9 mouse cellular contexts compared by ENCODE assay signal in genomic region chr5:149527999-149528729, GRCm38 (mm10). TPM values are rescaled to one million over a fixed set of nuclear protein-coding genes. Genes with fewer than 3 reads are reported as not detected.
DNase-seq lines count a peak whose midpoint lies in the region; ATAC-seq and TF ChIP-seq lines count a peak whose summit lies in the region.
"Had no signal": no experiment of that assay in that cellular context is flagged by ENCODE, and none has a peak within 500 bp of the region (broad histone marks: within the 10 kb centered on the region; RNA-seq: fewer than 3 reads in every experiment).

Gene Wdr95, plus strand, starts transcription at chr5:149528679.

- DNase-seq in lung, adult 2 months, result no peak
- peak; percentile 85 for DNase-seq in forebrain, embryonic 11.5 days (ENCODE audit: low spot score)
- DNase-seq in hindbrain, postnatal 0 days (ENCODE audit: low spot score), result peak; percentile 87
- peak; percentile 70 to 79 for DNase-seq in left cerebral cortex, postnatal 14 days (ENCODE audit: low spot score in 2 of 2)
- DNase-seq in urinary bladder, postnatal 36 days (ENCODE audit: low spot score in 2 of 2), result no peak

- H3K4me3 ChIP-seq in lung, embryonic 16.5 days (ENCODE audit: low read length), result peak within 1 kb of the TSS; percentile 4; the same call in 1 of the 2 replicates
- H3K4me3 ChIP-seq in lung, adult 2 months (replicated peaks; ENCODE audit: extremely low read depth, low read depth, low read length), result no peak within 1 kb of the TSS
- H3K4me3 ChIP-seq in forebrain, embryonic 11.5 days (ENCODE audit: low read depth, low read length), result no peak within 1 kb of the TSS
- no peak within 1 kb of the TSS for H3K4me3 ChIP-seq in hindbrain, postnatal 0 days (ENCODE audit: low read length)
- no peak within 1 kb of the TSS; the same call in 1 of the 2 replicates for H3K4me3 ChIP-seq in neural tube, embryonic 13.5 days
- H3K4me3 ChIP-seq in liver, embryonic 12.5 days, result no peak within 1 kb of the TSS

- WGBS in lung, embryonic 16.5 days, result 19% methylated on average over 29 of the region's 29 CpGs
- WGBS in lung, adult 2 months, result 53% methylated on average over 29 of the region's 29 CpGs
- WGBS in forebrain, embryonic 11.5 days, result 30% methylated on average over 29 of the region's 29 CpGs
- 8% methylated on average over 29 of the region's 29 CpGs for WGBS in hindbrain, postnatal 0 days
- WGBS in neural tube, embryonic 13.5 days, result 12% methylated on average over 29 of the region's 29 CpGs
- WGBS in liver, embryonic 12.5 days (ENCODE audit: insufficient replicate concordance), result 46% methylated on average over 29 of the region's 29 CpGs

- H3K4me1 ChIP-seq in lung, embryonic 16.5 days (replicated peaks; ENCODE audit: control insufficient read depth, insufficient read depth, low read length), result peaks cover 27% of the 10 kb centered on the region
- peaks cover 2% of the 10 kb centered on the region; the same call in 1 of the 2 replicates for H3K4me1 ChIP-seq in lung, adult 2 months (ENCODE audit: control insufficient read depth, insufficient read depth, low read length)
- H3K4me1 ChIP-seq in forebrain, embryonic 11.5 days (replicated peaks; ENCODE audit: control insufficient read depth, insufficient read depth, low read length), result peaks cover 23% of the 10 kb centered on the region
- peaks cover 23% of the 10 kb centered on the region; the same call in 1 of the 2 replicates for H3K4me1 ChIP-seq in hindbrain, postnatal 0 days (ENCODE audit: insufficient read depth, low read length)
- H3K4me1 ChIP-seq in neural tube, embryonic 13.5 days (replicated peaks), result peaks cover 66% of the 10 kb centered on the region
- H3K4me1 ChIP-seq in liver, embryonic 12.5 days, result no peaks in the 10 kb centered on the region

- peak within 1 kb of the TSS; percentile 41 for H3K4me2 ChIP-seq in lung, embryonic 16.5 days (ENCODE audit: low read depth, low read length)
- H3K4me2 ChIP-seq in forebrain, embryonic 11.5 days (ENCODE audit: low read depth, low read length, severe bottlenecking), result peak within 1 kb of the TSS; percentile 22; the same call in 1 of the 2 replicates
- H3K4me2 ChIP-seq in hindbrain, postnatal 0 days (ENCODE audit: low read depth, low read length), result peak within 1 kb of the TSS; percentile 41
- peak within 1 kb of the TSS; percentile 38 for H3K4me2 ChIP-seq in neural tube, embryonic 13.5 days
- no peak within 1 kb of the TSS for H3K4me2 ChIP-seq in liver, embryonic 12.5 days

- H3K9ac ChIP-seq in lung, embryonic 16.5 days (ENCODE audit: low read length), result peak within 1 kb of the TSS; percentile 26; the same call in 1 of the 2 replicates
- H3K9ac ChIP-seq in forebrain, embryonic 11.5 days (ENCODE audit: low read length), result peak within 1 kb of the TSS; percentile 45
- 0 out of 2 replicates have a peak within 1 kb of the TSS, but pooled peaks have one; percentile 21 for H3K9ac ChIP-seq in hindbrain, postnatal 0 days (replicated peaks; ENCODE audit: low read length)
- H3K9ac ChIP-seq in neural tube, embryonic 13.5 days, result peak within 1 kb of the TSS; percentile 56
- H3K9ac ChIP-seq in liver, embryonic 12.5 days, result no peak within 1 kb of the TSS
- H3K9ac ChIP-seq: liver, embryonic 14.5 days had no signal

- ATAC-seq in lung, embryonic 16.5 days (ENCODE audit: low read depth), result no peak
- ATAC-seq in forebrain, embryonic 11.5 days (replicated peaks; ENCODE audit: low FRiP score), result peak; percentile 71
- peak; percentile 61 for ATAC-seq in hindbrain, postnatal 0 days
- ATAC-seq in neural tube, embryonic 13.5 days (ENCODE audit: low read depth), result peak; percentile 84
- ATAC-seq in liver, embryonic 12.5 days, result no peak

- TF ChIP-seq POLR2A in lung, adult 2 months (IDR thresholded peaks at IDR 0.05; ENCODE audit: borderline replicate concordance, extremely low read depth, low read depth, low read length), result no peak

- H3K9me3 ChIP-seq in lung, embryonic 16.5 days (ENCODE audit: control insufficient read depth, low read length), result 0 out of 2 replicates have a peak, but pooled peaks cover 2% of the 10 kb centered on the region
- H3K9me3 ChIP-seq in forebrain, embryonic 11.5 days (ENCODE audit: control insufficient read depth, low read length), result no peaks in the 10 kb centered on the region
- H3K9me3 ChIP-seq in hindbrain, postnatal 0 days (ENCODE audit: low read length), result no peaks in the 10 kb centered on the region
- no peaks in the 10 kb centered on the region for H3K9me3 ChIP-seq in neural tube, embryonic 13.5 days
- no peaks in the 10 kb centered on the region for H3K9me3 ChIP-seq in liver, embryonic 12.5 days (replicated peaks)

- H3K27me3 ChIP-seq in lung, embryonic 16.5 days (ENCODE audit: control insufficient read depth, insufficient read depth, low read depth, low read length), result no peaks in the 10 kb centered on the region
- H3K27me3 ChIP-seq in forebrain, embryonic 11.5 days (ENCODE audit: control insufficient read depth, insufficient read depth, low read length), result no peaks in the 10 kb centered on the region
- H3K27me3 ChIP-seq in hindbrain, postnatal 0 days (ENCODE audit: insufficient read depth, low read length), result no peaks in the 10 kb centered on the region
- no peaks in the 10 kb centered on the region for H3K27me3 ChIP-seq in neural tube, embryonic 13.5 days
- H3K27me3 ChIP-seq in liver, embryonic 12.5 days (replicated peaks), result peaks cover 14% of the 10 kb centered on the region; the same call in 1 of the 2 replicates

- no peak for TF ChIP-seq CTCF in lung, adult 2 months (IDR thresholded peaks at IDR 0.05; ENCODE audit: insufficient read depth, low read length)
- no peak; the same call in 1 of the 2 replicates for TF ChIP-seq CTCF in hindbrain, postnatal 0 days (IDR thresholded peaks at IDR 0.05; ENCODE audit: low read depth)

- H3K27ac ChIP-seq in lung, embryonic 16.5 days (ENCODE audit: low read length), result no peak within 1 kb of the TSS
- peak within 1 kb of the TSS; percentile 87 for H3K27ac ChIP-seq in forebrain, embryonic 11.5 days (ENCODE audit: low read depth, low read length)
- peak within 1 kb of the TSS; percentile 82 for H3K27ac ChIP-seq in hindbrain, postnatal 0 days
- H3K27ac ChIP-seq in neural tube, embryonic 13.5 days (replicated peaks), result peak within 1 kb of the TSS; percentile 93
- no peak within 1 kb of the TSS for H3K27ac ChIP-seq in liver, embryonic 12.5 days
- H3K27ac ChIP-seq: liver, embryonic 14.5 days had no signal

- no peaks in the 10 kb centered on the region for H3K36me3 ChIP-seq in lung, embryonic 16.5 days (ENCODE audit: control insufficient read depth, insufficient read depth, low read length)
- H3K36me3 ChIP-seq in forebrain, embryonic 11.5 days (ENCODE audit: control insufficient read depth, insufficient read depth, low read length), result no peaks in the 10 kb centered on the region
- H3K36me3 ChIP-seq in hindbrain, postnatal 0 days (ENCODE audit: insufficient read depth, low read length), result no peaks in the 10 kb centered on the region
- no peaks in the 10 kb centered on the region for H3K36me3 ChIP-seq in neural tube, embryonic 13.5 days
- no peaks in the 10 kb centered on the region for H3K36me3 ChIP-seq in liver, embryonic 12.5 days

- intact Hi-C loops in left cerebral cortex, postnatal 14 days (cut with DNase I), result loop anchor here (10.0 kb wide), 3 partner anchors 343 to 723 kb away; partner anchors contain the start of genes Hmgb1 and Uspl1

RNA-seq across cellular contexts. Expression of gene Wdr95, which starts in this region (rescaled TPM):
- polyA plus RNA-seq in lung, embryonic 16.5 days (2015; fragmentation: Nextera tagmentation; extraction: Ambion mirVana), result 0.19 and 0.63 TPM in 2 replicates
- 0.89 and 1.9 TPM in 2 replicates for polyA plus RNA-seq in lung, adult 2 months (2012; rRNA removed)
- polyA plus RNA-seq in forebrain, embryonic 11.5 days (2014; fragmentation: Nextera tagmentation; extraction: Ambion mirVana), result 0.24 and 0.73 TPM in 2 replicates
- not detected in 2 replicates for total RNA-seq in hindbrain, postnatal 0 days (2014; rRNA removed)
- polyA plus RNA-seq in hindbrain, postnatal 0 days (2015; fragmentation: Nextera tagmentation; extraction: Ambion mirVana), result 0.19 and 0.24 TPM in 2 replicates
- total RNA-seq in left cerebral cortex, postnatal 14 days (2021), result 1 to 10 TPM in 1 of 2 experiments, under 1 TPM in 1; 0.74 to 1.4 TPM
- 0.60 and 0.96 TPM in 2 replicates for polyA plus RNA-seq in neural tube, embryonic 13.5 days (2015; fragmentation: Nextera tagmentation; extraction: Ambion mirVana)
- polyA plus RNA-seq in liver, embryonic 12.5 days (2016; fragmentation: Nextera tagmentation; extraction: Ambion mirVana), result not detected in 2 replicates
- polyA plus RNA-seq: liver, embryonic 14.5 days had no signal

Comparison
In these comparisons a context has a peak if more than half of its experiments do, and no peak if none do; other contexts are left out.
1. Peak in DNase-seq, ATAC-seq, H3K27ac ChIP-seq, H3K9ac ChIP-seq and H3K4me2 ChIP-seq in forebrain, embryonic 11.5 days; RNA of the gene not detected or under 1 TPM.
2. Peak in DNase-seq, ATAC-seq, H3K27ac ChIP-seq, H3K9ac ChIP-seq and H3K4me2 ChIP-seq in hindbrain, postnatal 0 days; RNA of the gene not detected or under 1 TPM.
3. Peak in ATAC-seq, H3K27ac ChIP-seq, H3K9ac ChIP-seq and H3K4me2 ChIP-seq in neural tube, embryonic 13.5 days; RNA of the gene not detected or under 1 TPM.
4. DNase-seq: peak in left cerebral cortex, postnatal 14 days (2 of 2); none in lung, adult 2 months (single experiment) and urinary bladder, postnatal 36 days (0 of 2).